Mouse (Mus musculus): Measurements from ENCODE around the gene Epn2.
A peak's percentile ranks its signal among the peaks of the same experiment; 100 is the strongest.

DNA sequence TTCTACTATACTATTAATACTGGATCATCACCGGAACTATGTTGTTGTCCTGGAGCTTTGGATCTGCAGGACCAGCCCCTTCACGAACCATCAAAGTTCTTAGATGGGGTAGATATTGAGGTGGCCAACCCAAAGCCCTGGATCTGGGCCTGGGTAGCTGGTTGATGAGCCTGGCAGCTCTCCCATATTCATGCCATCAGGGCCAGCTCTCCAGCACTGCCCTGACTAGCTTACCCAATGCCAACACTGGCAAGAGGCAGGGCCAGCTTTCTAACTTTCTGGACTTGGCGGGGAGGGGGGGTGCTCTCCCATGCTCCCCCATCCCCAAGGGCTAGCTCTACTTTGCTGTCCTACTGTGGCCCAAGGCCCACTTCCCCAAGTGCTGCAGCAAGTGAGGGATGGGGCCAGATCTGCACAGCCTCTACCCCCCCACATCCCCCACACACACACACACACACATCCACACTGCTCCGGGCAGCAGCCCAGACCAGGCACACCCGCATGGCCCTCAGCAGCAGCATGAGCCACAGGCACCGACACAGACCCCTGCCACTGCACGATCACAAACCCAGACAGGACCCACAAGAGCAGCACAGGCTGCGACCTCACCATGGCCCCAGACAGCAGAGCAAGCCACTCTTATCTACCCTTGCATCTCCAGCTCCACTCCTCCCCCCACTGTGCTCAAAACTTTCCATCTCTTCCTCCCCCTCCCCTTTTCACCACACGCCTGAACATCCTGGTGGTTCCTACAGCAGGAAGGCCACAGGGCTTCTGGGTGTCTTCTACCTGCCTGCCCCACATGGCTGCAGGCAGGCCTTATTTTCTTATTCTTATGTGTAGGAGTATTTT, 98.0 kb downstream of the Epn2 start:
- TF ChIP-seq CTCF (IDR thresholded peaks at IDR 0.05 in 2 of 3, conservative IDR thresholded peaks at IDR 0.05 in 1 of 3; ENCODE audit: control insufficient read depth in 1 of 3, insufficient read depth in 1 of 3, low read depth in 2 of 3, low read length in 3 of 3, poor library complexity in 1 of 3, severe bottlenecking in 1 of 3) (no peak), USF1 (IDR thresholded peaks at IDR 0.05; ENCODE audit: low read depth, low read length) (no peak), POLR2A (IDR thresholded peaks at IDR 0.05; ENCODE audit: control insufficient read depth in 1 of 2, insufficient read depth in 1 of 2, low read depth in 1 of 2, low read length in 2 of 2, poor library complexity in 1 of 2) (no peak), RAD21 (IDR thresholded peaks at IDR 0.05; ENCODE audit: low read depth, low read length) (no peak), EP300 (IDR thresholded peaks at IDR 0.05; ENCODE audit: low read depth in 1 of 2, low read length in 2 of 2) (no peak), SIN3A (IDR thresholded peaks at IDR 0.05; ENCODE audit: low read length) (no peak), CHD2 (IDR thresholded peaks at IDR 0.05; ENCODE audit: low read length) (no peak), ZMIZ1 (IDR thresholded peaks at IDR 0.05; ENCODE audit: low read depth, low read length) (no peak), ZC3H11A (IDR thresholded peaks at IDR 0.05; ENCODE audit: low read depth, low read length) (no peak), GATA1 (IDR thresholded peaks at IDR 0.05; ENCODE audit: low read depth, low read length) (0 out of 2 replicates have a peak, but pooled peaks have one; percentile 20), SMC3 (IDR thresholded peaks at IDR 0.05; ENCODE audit: low read depth, low read length) (no peak)
